Mouse (Mus musculus) hematopoietic stem cell, adult 5-6 weeks (primary cell): Measurements from ENCODE around the gene Miga2. TPM values are rescaled to one million over a fixed set of nuclear protein-coding genes. Genes with fewer than 3 reads are reported as not detected.

Experiments
- ATAC-seq, 2 experiments: fragments of 125-278 bp in 1 of 2; replicated peaks in 1 of 2; 2 replicates each; pipeline ENCODE4 v1.8.0; 2016 to 2017; ENCODE audit warnings: inconsistent platforms in 2 of 2, mild to moderate bottlenecking in 2 of 2, moderate number of reproducible peaks in 2 of 2, low read depth in 1 of 2, moderate TSS enrichment in 1 of 2; ENCODE audit not compliant: low FRiP score in 2 of 2, poor library complexity in 2 of 2, severe bottlenecking in 2 of 2, insufficient read depth in 1 of 2, low TSS enrichment in 1 of 2
- total RNA-seq: library from RNA; stranded (forward); fragments of 172-1452, 232-1000 nt; gene quantifications from 2 replicates; pipeline ENCODE4 v1.2.3, GENCODE M21; 2017

Gene Miga2
- 7.4 and 14.8 TPM in 2 replicates for total RNA-seq

DNA sequence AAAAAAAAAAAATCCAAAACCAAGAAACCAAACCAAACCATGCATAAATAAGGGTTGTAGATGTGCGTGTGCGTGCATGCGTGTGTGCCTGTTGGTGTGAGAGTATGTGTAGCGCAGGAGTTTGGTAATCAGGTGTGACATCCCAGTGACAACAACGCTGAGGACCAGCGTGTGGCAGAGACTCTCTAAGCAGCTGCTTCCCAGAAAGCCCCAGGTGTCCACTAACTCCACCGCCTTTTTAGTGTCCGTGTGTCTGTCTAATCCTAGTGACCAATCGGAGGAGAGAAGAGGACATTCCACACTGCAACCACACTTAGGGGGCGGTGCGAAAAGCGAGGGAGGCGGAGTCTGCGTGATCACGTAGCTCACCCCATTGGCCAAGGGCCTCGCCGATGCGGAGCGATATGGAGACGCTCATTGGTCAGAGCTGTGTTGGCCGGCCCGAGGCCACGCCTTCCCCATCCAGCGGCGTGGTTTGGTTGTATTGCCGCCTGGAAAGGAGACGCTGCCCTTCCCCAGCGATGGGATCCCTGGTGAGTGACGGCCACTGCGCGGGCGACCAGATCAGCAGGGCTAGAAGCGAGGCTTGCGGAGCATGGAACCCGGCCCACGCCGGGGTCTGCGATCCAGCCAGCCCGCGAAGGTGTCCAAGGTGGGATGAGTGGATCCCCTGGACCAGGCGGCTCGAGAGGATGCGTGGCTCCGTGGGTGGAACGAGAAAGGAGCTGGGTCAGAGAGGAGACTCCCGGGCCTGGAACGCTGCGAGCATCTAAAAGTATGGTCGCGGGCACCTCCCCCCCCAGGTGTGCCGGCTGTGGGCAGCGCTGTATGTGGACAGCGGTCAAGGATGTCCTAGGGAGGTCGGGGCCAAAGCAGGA lies at the start of gene Miga2:
Gene Miga2 (plus strand): TSS at position 461 of the 878 bp plus-strand sequence.
- ATAC-seq = peak; percentile 98 to 99

DNA sequence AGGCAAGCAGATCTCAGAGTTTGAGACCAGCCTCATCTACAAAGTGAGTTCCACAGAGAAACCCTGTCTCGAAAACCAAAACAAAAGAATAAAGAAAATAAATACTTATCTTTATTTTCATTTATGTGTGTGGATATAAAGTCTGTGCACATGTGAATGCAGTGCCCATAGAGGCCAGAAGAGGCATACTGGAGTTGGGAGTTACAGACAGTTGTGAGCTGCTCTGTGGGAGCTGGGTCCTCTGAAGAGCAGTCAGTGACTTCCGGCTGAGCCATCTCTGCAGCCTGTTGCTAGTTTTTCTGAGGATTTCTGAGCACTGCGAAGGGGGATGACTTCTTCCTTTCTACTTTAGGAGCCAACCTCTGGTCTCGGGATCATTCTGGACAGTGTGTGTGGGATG lies 47.9 kb upstream of the Miga2 start:
- no peak for ATAC-seq

GRCm38 (mm10) chr2:30316955-30317354 lies 47.1 kb upstream of the Miga2 start:
- no peak for ATAC-seq

DNA sequence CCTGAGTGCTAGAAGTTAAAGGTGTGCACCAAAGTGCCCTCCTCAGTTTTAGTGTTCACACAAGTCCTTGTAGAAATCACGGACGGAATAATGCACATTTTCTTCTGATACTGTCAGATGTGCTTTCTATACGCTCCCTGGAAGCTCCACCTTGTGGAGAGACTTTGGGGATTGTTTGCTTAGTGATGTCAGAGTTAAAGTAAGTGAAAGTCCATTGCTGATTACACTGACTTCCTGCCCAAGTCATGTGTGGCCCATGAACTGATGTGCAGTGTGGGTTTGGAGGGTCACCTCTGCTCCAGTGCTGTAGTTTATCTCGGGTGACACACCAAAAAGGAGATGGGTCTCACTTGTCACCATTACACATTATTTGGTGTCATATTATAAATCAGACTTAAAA lies 44.8 kb upstream of the Miga2 start:
- no peak for ATAC-seq

DNA sequence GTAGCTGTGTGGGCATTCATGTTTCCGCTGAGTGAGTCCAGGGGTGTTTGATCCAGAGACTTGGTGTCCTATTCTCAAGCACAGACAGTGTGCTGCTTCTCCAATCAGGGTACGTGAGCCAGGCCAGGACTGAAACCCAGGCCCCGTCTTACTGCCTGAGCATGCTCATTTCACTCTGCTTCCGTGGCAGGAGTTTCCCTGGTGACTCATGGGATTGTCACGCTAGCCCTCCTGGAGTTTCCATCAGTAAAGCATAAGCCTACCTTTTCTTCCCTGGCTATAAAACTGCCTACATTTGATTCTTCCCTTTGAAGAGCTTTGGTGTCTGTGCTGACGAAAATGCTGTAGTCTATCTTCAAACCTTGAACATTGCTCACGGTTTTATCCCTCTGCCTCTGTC lies 40.9 kb upstream of the Miga2 start:
- no peak for ATAC-seq

DNA sequence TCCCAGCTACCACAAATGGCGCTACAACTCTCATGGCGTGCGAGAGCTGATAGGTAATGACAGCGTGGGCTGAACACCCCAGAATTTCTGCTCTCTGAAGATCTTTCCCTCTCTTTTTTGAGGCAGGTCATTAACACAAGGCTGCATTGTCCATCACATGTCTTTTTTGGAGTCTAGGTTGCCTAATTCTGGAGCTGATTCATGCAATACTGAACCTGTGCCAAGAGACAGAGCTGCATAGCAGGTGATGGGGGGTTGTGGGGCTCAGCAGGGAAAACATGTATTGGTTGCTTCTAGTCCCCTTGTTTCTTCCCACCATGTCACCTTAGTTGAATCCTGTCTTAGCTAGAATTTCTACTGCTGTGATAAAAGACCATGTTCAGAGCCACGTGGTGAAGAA lies 38.7 kb upstream of the Miga2 start:
- ATAC-seq = no peak

DNA sequence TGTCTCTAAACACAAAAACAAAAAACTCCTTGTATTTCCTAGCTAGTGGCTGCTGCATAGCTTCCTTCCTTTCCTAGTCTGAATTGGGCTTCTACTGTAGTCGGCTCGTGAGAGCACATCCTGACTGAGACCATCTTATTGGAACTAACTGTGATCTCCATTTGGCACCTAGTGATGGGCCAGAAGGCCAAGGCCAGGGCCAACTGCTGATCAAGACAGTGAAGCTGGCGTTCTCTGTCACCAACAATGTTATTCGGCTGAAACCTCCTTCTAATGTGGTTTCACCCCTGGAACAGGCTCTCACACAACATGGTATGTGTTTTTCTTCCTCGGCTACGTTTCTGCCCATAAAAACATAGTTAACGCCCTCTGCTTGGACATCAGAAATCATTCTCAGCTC lies 36.8 kb upstream of the Miga2 start:
- no peak for ATAC-seq

DNA sequence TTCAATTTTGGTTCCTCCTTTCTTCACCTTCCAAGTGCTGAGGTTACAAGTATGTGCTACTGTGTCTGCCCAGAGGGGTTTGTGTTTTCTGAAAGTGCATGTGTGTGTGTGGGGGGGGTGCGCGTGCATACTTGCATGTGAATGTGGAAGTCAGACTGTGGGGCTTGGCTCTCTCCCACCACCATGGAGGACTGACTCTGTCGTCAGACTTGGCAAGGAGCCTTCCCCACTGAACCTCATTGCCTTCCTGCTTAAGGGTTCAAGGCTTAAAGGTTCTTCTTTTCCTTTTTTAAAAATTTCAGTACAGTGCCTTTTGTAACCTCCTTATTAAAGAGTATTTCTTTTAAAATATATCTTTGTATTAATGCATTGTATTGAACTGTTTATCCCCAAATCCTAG lies 35.2 kb upstream of the Miga2 start:
- no peak for ATAC-seq

DNA sequence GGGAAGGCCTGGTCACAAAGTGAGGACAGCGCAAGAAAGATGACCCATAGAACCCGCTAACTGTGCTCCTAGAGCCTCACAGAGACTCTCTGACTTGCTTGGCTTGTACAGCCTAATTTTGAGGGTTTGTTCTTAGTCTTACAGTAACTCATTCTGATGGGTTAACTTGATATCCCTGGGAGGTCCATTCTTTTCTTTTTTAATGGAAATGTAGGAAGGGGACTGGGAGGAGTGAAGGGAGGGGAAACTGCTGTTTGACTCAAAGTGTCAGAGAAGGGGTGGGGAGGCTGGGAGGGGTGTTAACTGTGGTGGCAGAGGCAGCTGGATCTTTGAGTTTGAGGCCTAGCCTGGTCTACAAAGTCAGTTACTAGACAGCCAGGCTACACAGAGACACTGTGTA lies 28.7 kb upstream of the Miga2 start:
- no peak for ATAC-seq

DNA sequence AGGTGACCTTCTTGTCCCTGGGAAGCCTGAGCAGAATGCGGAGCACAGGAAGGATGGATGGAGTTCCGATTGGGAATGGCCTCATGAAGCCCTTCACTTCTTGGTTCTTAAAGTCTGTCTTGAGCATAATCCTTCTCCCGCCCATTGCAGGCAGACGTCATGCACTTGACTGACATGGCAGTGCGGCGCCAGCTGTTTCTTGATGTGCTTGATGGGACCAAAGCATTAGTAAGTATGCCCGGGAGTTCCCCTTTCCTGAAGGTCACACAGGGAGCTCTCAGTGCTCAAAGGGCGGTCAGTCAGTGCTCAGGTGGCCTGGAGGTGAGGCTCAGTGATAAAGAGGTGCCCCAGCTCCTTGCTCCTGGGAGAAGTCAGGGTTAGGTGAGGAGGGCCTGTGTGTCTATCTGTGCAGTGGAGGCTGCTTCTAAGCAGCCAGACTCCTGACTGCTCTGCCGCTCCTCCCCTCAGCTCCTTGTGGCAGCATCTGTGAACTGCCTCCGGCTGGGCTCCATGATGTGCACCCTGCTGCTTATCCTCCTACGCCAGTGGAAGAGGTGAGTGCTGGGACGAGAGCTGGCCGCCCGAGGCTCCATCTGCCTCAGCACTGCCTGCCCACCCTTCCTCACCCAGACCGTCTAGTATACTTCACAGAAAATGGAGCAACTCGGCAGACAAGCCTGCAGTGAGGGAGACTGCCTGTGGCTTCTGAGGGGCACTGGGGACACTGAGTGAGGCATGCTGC lies 27.7 kb upstream of the Miga2 start:
- ATAC-seq = no peak

DNA sequence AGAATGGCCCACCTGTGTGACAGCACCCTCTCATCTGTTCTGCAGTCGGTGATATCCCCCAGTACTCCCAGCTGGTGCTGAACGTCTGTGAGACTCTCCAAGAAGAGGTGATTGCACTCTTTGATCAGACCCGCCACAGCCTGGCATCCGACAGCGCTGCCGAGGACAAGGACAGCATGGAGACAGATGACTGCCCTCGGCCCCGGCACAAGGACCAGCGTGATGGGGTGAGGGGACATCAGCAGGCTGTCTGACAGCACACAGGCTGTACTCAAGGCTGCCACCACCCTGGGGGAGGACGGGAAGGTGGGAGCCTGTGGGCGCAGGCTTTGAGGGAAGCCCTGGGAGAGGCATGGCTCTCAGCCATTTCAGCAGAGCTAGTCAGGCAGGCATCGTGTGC lies 26.9 kb upstream of the Miga2 start:
- ATAC-seq = no peak

DNA sequence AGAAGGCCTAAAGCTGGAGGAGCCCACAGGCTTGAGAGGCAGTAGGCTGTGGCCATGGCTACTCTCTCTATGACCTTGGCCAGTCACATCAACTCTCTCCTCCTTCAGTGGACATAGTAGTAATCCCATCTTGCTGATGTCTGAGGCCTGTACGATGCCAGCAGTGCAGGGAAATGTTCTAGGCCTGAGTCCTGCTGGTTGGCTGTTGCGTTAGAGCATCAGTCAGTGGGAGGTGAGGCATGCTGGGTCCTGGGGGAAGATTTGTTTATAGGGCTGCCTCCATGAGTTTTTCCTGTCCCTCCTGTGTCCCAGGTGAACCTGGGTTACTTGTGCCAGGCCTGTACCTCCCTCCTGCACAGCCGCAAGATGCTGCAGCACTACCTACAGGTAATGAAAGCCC lies 22.0 kb upstream of the Miga2 start:
- no peak for ATAC-seq

DNA sequence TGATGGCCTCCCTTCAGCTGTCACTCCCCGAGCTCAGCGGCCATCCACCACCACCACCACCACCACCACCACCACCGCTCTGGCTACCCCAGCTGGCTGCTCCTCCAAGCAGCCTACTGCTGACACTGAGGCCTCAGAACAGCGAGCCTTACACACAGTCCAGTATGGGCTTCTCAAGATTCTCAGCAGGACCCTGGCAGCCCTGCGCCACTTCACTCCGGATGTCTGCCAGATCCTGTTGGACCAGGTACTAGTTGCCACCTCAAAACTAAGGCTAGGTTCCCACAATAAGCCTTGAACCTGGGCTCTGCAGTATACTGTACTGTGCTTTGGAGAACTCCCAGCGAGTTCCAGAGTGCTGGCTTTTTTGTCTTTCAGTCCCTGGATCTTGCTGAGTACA lies 21.5 kb upstream of the Miga2 start:
- ATAC-seq = no peak

GRCm38 (mm10) chr2:30343601-30344137 lies 20.4 kb upstream of the Miga2 start:
- no peak for ATAC-seq

GRCm38 (mm10) chr2:30345971-30346676 lies 17.9 kb upstream of the Miga2 start:
- no peak for ATAC-seq

DNA sequence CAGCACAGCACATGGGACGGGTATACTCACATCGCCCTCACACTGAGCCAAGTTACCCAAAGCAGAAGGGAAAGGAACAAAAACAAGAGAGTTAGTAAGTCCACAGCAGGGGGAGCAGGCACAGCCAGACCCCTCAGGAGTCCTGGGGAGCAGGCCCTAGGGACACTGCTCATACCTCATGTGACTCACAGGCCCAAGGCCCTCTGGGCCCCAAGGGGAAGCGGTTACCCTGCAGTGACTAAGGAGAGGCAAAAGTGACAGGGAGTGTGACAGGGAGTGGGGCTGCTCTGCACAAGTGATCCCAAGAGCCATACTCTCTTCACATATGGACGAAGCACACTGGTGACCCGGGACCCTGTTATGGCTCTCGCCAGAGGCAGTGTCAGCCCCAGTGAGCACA lies 14.8 kb upstream of the Miga2 start:
- no peak for ATAC-seq

DNA sequence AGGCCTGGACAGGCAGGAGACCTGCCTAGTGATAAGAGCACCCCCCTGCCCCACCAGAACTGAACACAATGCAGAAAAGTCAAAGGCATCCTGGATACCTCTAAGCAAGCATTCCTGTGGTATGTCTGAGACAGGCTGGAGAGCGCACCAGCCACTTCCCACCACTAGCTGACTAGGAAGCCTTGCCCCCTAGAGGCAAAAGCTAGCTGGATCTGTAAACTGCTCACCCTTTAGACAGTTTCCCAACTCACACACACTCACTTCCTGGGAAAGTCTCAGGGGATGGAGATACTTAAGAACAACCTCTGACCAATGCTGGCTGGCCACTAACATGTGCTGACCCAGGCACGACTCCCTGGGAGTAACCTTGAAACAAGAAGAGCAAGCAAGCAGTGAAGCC lies 12.9 kb upstream of the Miga2 start:
- no peak; a peak in 1 of 4 replicates for ATAC-seq

- no peak for ATAC-seq
Observed at GRCm38 (mm10) chr2:30355861-30356260, 8.2 kb upstream of the Miga2 start.
